ENCODE assay signal across 8 mouse cellular contexts in genomic region chr2:5844873-5845631, GRCm38 (mm10). TPM values are rescaled to one million over a fixed set of nuclear protein-coding genes. Genes with fewer than 3 reads are reported as not detected.
DNase-seq lines count a peak whose midpoint lies in the region; ATAC-seq lines count a peak whose summit lies in the region.

Gene Nudt5 (plus strand): TSS chr2:5845019.
Gene Cdc123 (minus strand): TSS chr2:5845164.

- DNase-seq in adrenal gland, adult (ENCODE audit: inconsistent age in 2 of 2, low spot score in 1 of 2): peak; percentile 91 to 97
- peak; percentile 96 for DNase-seq in embryo, embryonic 10.5 days (ENCODE audit: low spot score)
- peak; percentile 86 for DNase-seq in gastrocnemius, postnatal 14 days
- DNase-seq in left cerebral cortex, postnatal 10 days (ENCODE audit: extremely low spot score in 1 of 2, low spot score in 2 of 2): peak; percentile 91 to 92
- peak; percentile 90 for DNase-seq in right cerebral cortex, postnatal 25 days
- DNase-seq in urinary bladder, postnatal 4 days (ENCODE audit: low spot score in 2 of 2): peak; percentile 81 to 85

- peak; percentile 94 for ATAC-seq in inflammation-experienced regulatory T-cells, adult 6 months
- peak; percentile 98 for ATAC-seq in megakaryocyte-erythroid progenitor cell, adult 5-6 weeks (replicated peaks; ENCODE audit: low FRiP score, low TSS enrichment, poor library complexity, severe bottlenecking)

- intact Hi-C loops in gastrocnemius, postnatal 14 days (cut with DNase I; ENCODE audit: low total_unique reads): no loop called here
- intact Hi-C loops in left cerebral cortex, postnatal 10 days (cut with DNase I): no loop called here

RNA-seq across cellular contexts. Expression of gene Nudt5, which starts in this region (rescaled TPM):
- total RNA-seq in gastrocnemius, postnatal 14 days (2021): 1 to 10 TPM; 4.9 to 8.2 TPM
- polyA plus RNA-seq in inflammation-experienced regulatory T-cells, adult 6 months (2017; shearing (Covaris generic)): 10 to 100 TPM; 44.8 to 87.6 (median 51.4) TPM
- 10 to 100 TPM; 16.3 to 19.3 TPM for total RNA-seq in left cerebral cortex, postnatal 10 days (2021)
- total RNA-seq in megakaryocyte-erythroid progenitor cell, adult 5-6 weeks (2014; fragmentation: Nextera tagmentation): 82.3 and 98.2 TPM in 2 replicates
- 78.9 and 87.9 TPM in 2 replicates for total RNA-seq in megakaryocyte-erythroid progenitor cell, adult 5-6 weeks (2017)

RNA-seq across cellular contexts. Expression of gene Cdc123, which starts in this region (rescaled TPM):
- total RNA-seq in gastrocnemius, postnatal 14 days (2021): 10 to 100 TPM; 73.1 to 74.2 TPM
- 100 to 1,000 TPM; 136 to 251 (median 179) TPM for polyA plus RNA-seq in inflammation-experienced regulatory T-cells, adult 6 months (2017; shearing (Covaris generic))
- total RNA-seq in left cerebral cortex, postnatal 10 days (2021): 100 to 1,000 TPM; 119 to 123 TPM
- 133 and 135 TPM in 2 replicates for total RNA-seq in megakaryocyte-erythroid progenitor cell, adult 5-6 weeks (2014; fragmentation: Nextera tagmentation)
- total RNA-seq in megakaryocyte-erythroid progenitor cell, adult 5-6 weeks (2017): 112 and 153 TPM in 2 replicates

Comparison
In these comparisons a context has a peak if more than half of its experiments do, and no peak if none do; other contexts are left out.
1. Peak in every context shown above with its lines: DNase-seq and ATAC-seq.